Mouse (Mus musculus): ENCODE results near the gene B3galnt2.

GRCm38 (mm10) chr13:14006056-14006455, 51.8 kb downstream of the B3galnt2 start:
- TF ChIP-seq EP300 (IDR thresholded peaks at IDR 0.05; ENCODE audit: low read depth) = no peak
- no peak for TF ChIP-seq CTCF (IDR thresholded peaks at IDR 0.05; ENCODE audit: low read depth)
